Mouse (Mus musculus) embryonic facial prominence, embryonic 11.5 days (tissue): Measurements from ENCODE around the gene Cryl1. TPM values are rescaled to one million over a fixed set of nuclear protein-coding genes. Genes with fewer than 3 reads are reported as not detected.

Source experiments
- ATAC-seq: fragments of 200-750 bp; cut with Nextera tagmentation; replicated peaks from 2 replicates; pipeline ENCODE4 v1.8.0; 2017; ENCODE audit warnings: low read depth; ENCODE audit not compliant: insufficient number of reproducible peaks, low FRiP score, low TSS enrichment
- DNase-seq: peaks from one replicate; pipeline ENCODE4 v3.0.0-alpha.2; 2015; ENCODE audit warnings: low spot score
- H3K27ac ChIP-seq: fragments of 300-500 bp; sonication (generic); replicated peaks from 2 replicates; pipeline ENCODE4 v1.5.1; 2014; ENCODE audit warnings: mild to moderate bottlenecking, low read depth, low read length, control low read depth
- H3K27me3 ChIP-seq: fragments of 300-500 bp; sonication (generic); 2 replicates; pipeline ENCODE4 v1.6.1; 2014; ENCODE audit warnings: mild to moderate bottlenecking, low read length, moderate library complexity, mixed read lengths; ENCODE audit not compliant: control insufficient read depth, insufficient read depth
- H3K36me3 ChIP-seq: fragments of 300-500 bp; sonication (generic); replicated peaks from 2 replicates; pipeline ENCODE4 v1.6.1; 2014; ENCODE audit warnings: low read depth, mild to moderate bottlenecking, low read length, moderate library complexity, mixed read lengths; ENCODE audit not compliant: control insufficient read depth, insufficient read depth
- H3K4me1 ChIP-seq: fragments of 300-500 bp; sonication (generic); 2 replicates; pipeline ENCODE4 v1.6.1; 2014; ENCODE audit warnings: low read length, mixed read lengths; ENCODE audit not compliant: control insufficient read depth, insufficient read depth
- H3K4me2 ChIP-seq: fragments of 300-500 bp; sonication (generic); 2 replicates; pipeline ENCODE4 v1.6.1; 2014; ENCODE audit warnings: low read depth, mild to moderate bottlenecking, control low read depth, low read length, moderate library complexity
- H3K4me3 ChIP-seq: fragments of 300-500 bp; sonication (generic); 2 replicates; pipeline ENCODE4 v1.5.1; 2014; ENCODE audit warnings: low read depth, low read length, control low read depth
- H3K9ac ChIP-seq: fragments of 300-500 bp; sonication (generic); replicated peaks from 2 replicates; pipeline ENCODE4 v1.6.1; 2014; ENCODE audit warnings: mild to moderate bottlenecking, control low read depth, low read length
- H3K9me3 ChIP-seq: fragments of 300-500 bp; sonication (generic); replicated peaks from 2 replicates; pipeline ENCODE4 v1.6.1; 2016; ENCODE audit warnings: mild to moderate bottlenecking, low read length, inconsistent platforms, mixed read lengths; ENCODE audit not compliant: control insufficient read depth
- WGBS: fragments of 180-500 bp; shearing (Covaris S2); extraction: QIAGEN DNeasy Blood & Tissue Kit; methylation state at CpG from one replicate; pipeline ENCODE4 v1.1.7; 2014; 5-methylcytosine and 5-hydroxymethylcytosine counted together
- polyA plus RNA-seq: library from polyadenylated mRNA; unstranded; fragments of >200 nt; fragmentation: Nextera tagmentation; extraction: Ambion mirVana; gene quantifications from 2 replicates; pipeline ENCODE4 v1.2.1, GENCODE M21; 2014

Gene Cryl1
- polyA plus RNA-seq, 1 experiment from 2014 or later, result 12.0 TPM

DNA sequence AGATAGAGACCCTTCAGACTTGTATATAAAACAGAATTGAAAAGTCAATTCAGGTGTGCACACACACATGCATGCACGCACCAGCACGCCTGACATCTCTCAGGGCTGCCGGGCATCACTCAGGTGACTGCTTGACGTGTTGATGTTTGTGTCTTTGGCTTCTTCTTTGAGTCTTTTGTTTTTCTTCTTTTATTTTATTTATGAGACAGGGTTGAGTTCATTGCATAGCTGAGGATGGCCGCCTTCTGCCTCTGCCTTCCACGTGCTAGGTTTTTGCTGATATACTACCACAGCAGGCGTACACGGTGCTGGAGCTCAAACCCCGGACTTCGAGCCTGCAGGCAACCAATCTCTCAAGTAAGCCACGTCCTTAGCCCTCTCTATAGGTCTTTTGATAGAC lies 163.1 kb downstream of the Cryl1 start:
- no peak overlapping the region for H3K9ac ChIP-seq
- no peaks in the 10 kb centered on the region for H3K4me1 ChIP-seq
- H3K9me3 ChIP-seq, result no peaks in the 10 kb centered on the region
- WGBS, result 78% methylated on average over 11 of the region's 11 CpGs
- no peak overlapping the region for H3K27ac ChIP-seq
- H3K27me3 ChIP-seq, result no peaks in the 10 kb centered on the region
- no peaks in the 10 kb centered on the region for H3K36me3 ChIP-seq
- no peak for ATAC-seq
- DNase-seq, result no peak
- H3K4me3 ChIP-seq, result no peak overlapping the region
- no peak overlapping the region for H3K4me2 ChIP-seq

DNA sequence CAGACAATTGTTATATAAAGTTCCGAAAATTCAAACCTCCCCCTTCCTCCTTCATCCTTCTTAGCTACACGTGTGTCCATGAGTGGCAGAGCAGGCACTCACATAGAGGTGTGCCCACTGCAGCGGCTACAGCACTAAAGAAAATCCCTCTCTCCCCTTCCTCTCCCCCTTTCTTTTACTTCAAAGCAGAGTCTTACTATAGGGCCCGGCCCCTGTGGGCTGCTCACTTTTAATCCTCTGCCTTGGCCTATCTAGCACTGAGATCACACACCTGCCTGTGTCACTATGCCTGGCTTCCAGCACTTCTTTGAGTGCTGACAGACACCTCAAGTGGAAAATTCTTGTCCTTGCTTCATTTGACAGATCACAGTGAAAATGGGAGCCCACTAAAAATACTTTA lies 163.6 kb downstream of the Cryl1 start:
- H3K27ac ChIP-seq, result no peak overlapping the region
- no peak overlapping the region for H3K9ac ChIP-seq
- 0 out of 2 replicates have a peak, but pooled peaks have one; percentile 34 for ATAC-seq
- H3K36me3 ChIP-seq, result no peaks in the 10 kb centered on the region
- H3K4me3 ChIP-seq, result no peak overlapping the region
- 11% methylated on average over 4 of the region's 4 CpGs for WGBS
- no peaks in the 10 kb centered on the region for H3K4me1 ChIP-seq
- H3K9me3 ChIP-seq, result no peaks in the 10 kb centered on the region
- DNase-seq, result peak; percentile 15
- H3K27me3 ChIP-seq, result no peaks in the 10 kb centered on the region
- H3K4me2 ChIP-seq, result no peak overlapping the region

DNA sequence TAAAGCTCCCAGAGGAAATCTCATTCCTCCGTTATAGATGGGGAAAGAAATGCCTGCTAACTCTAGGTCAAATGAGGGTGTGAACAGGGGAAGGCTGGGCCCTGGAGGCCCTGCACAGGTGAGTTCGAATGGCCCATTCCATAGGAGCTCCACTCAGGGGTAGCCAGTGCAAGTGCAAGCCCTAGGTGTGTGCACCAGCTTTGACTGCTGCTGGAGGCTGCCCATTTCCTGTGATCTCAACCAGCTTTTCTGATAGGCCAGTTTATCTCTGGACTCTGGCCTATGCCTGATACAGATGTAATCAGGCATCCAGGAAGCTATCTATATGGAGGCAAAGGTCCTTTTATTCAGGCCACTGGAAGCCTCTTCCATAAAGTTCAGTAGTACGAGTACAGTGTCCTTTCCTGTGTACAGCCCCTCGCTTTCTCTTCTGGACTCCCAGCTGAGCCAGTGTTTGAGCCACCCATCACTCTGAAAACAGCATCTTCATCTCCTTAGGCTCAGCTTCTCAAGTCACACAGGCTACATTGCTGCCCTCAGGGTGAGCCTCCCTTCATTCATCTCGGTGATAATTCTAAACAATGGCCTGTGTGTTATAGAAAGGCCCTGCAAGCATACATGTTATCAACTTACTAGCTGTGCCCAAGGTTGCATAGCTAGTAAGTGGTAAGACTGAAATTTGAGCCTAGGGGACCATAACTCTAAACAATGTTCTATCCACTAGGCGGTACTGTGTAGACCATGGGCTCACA lies 167.9 kb downstream of the Cryl1 start:
- no peak overlapping the region for H3K27ac ChIP-seq
- WGBS, result 62% methylated on average over 6 of the region's 6 CpGs
- no peaks in the 10 kb centered on the region for H3K9me3 ChIP-seq

More for the DNA sequence above, 167.9 kb downstream of the Cryl1 start:
- H3K4me1 ChIP-seq, result no peaks in the 10 kb centered on the region
- no peak overlapping the region for H3K9ac ChIP-seq
- H3K27me3 ChIP-seq, result no peaks in the 10 kb centered on the region
- DNase-seq (no peak), ATAC-seq (no peak)
- H3K4me2 ChIP-seq, result no peak overlapping the region
- H3K36me3 ChIP-seq, result no peaks in the 10 kb centered on the region
- no peak overlapping the region for H3K4me3 ChIP-seq

Other genes starting within 250 kb of the Cryl1 start
- 14.3 and 16.9 TPM in 2 replicates for gene Ift88, start 25.5 kb upstream of the Cryl1 start, polyA plus RNA-seq
- 0.60 and 1.6 TPM in 2 replicates for gene Il17d, start 126.2 kb upstream of the Cryl1 start, polyA plus RNA-seq
- 102 and 104 TPM in 2 replicates for gene Eef1akmt1, start 173.1 kb upstream of the Cryl1 start, polyA plus RNA-seq